Mouse (Mus musculus): ENCODE results near the gene Hist1h4d.

DNA sequence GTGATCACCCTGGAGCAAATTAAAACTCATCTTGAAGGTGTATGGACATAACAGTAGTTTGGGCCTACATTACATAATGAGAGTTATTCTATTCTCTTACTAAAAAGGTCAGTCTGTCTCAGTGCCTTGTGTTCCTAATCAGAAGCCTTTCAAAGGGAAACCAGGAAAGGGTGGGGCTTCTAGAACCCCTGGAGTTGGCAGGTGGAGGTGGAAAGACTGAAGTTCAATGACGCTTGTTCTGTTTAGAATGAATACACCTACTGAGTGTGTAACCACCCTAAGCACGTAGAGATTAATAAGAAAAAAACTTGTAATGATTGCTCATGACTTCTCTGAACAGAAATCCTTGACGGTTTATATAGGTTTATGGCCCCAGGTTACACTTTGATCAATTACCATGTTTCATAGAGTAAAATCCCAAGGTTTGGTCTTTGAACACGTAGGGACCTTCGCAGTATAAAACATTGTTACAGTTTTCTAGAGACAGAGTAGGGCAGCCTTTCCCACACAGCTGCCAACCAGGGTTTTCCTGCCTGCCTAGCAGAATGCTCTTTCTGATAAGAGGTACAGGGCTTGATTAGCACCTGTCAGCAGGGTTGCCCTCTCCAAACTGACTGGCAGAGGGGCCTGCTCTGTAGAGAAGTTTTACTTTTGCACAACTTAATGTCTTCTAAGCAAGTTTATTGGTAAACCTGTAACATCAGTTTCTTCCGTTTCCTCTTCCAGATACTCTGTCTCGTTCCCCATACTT lies 14.4 kb downstream of the Hist1h4d start:
- no peak for TF ChIP-seq CTCF (IDR thresholded peaks at IDR 0.05; ENCODE audit: control insufficient read depth, insufficient read depth, insufficient read length)
- TF ChIP-seq USF1 (IDR thresholded peaks at IDR 0.05; ENCODE audit: low read depth) = no peak
- TF ChIP-seq MAX (IDR thresholded peaks at IDR 0.05) = no peak
- TF ChIP-seq MYOD1 (IDR thresholded peaks at IDR 0.05; ENCODE audit: control insufficient read depth, insufficient read length, low read depth) = no peak

Measured in C2C12 (cell line).